ENCODE assay signal across 14 mouse cellular contexts in the genomic region with DNA sequence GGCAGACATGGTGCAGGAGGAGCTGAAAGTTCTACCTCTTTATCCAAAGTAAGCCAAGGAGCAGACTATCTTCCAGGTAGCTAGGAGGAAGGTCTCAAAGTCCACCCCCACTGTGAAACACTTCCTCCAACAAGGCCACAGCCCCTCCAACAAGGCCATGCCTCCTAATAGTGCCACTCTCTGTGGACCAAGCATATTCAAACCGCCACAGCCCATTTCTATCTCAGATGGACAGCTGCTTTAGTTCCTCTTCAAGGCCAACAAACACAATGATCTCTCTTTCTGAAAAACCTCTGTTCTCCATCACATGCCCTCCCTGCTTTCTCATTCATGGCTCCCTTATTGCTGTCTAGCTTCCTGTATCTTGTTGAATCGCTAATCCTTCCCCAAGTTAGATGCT.
"Had no signal": no experiment of that assay in that cellular context is flagged by ENCODE, and none has a peak within 500 bp of the region (broad histone marks: within the 10 kb centered on the region; RNA-seq: fewer than 3 reads in every experiment).

No protein-coding gene starts in this region.

- DNase-seq: retina, postnatal 1 day; right cerebral cortex, adult 18-20 months; right cerebral cortex, postnatal 14 days; right cerebral cortex, postnatal 25 days; right cerebral cortex, postnatal 4 days; spleen, adult 18-20 months; thymus, adult 18-20 months; thymus, adult 2 months; thymus, postnatal 14 days; thymus, postnatal 25 days; thymus, postnatal 36 days had no signal

- H3K4me2 ChIP-seq: neural tube, embryonic 15.5 days; stomach, embryonic 15.5 days had no signal

- H3K27me3 ChIP-seq: neural tube, embryonic 15.5 days; stomach, embryonic 15.5 days had no signal

- H3K36me3 ChIP-seq: neural tube, embryonic 15.5 days; stomach, embryonic 15.5 days had no signal

- H3K27ac ChIP-seq: neural tube, embryonic 15.5 days; stomach, embryonic 15.5 days; stomach, postnatal 0 days had no signal

- H3K9ac ChIP-seq: neural tube, embryonic 15.5 days; stomach, embryonic 15.5 days had no signal

- H3K4me3 ChIP-seq: neural tube, embryonic 15.5 days; stomach, embryonic 15.5 days had no signal

- H3K9me3 ChIP-seq: neural tube, embryonic 15.5 days; stomach, embryonic 15.5 days had no signal
